Mouse (Mus musculus) kidney, postnatal 25 days (tissue): ENCODE measurements at regions not wholly inside any gene's neighbourhood (a gene's known extent, or its start where the extent isn't known, plus 50 kb on each side); places are given as distances from the start of the nearest gene placed in this dataset.

Source experiments
- DNase-seq, 2 experiments: peaks; one replicate each; pipeline ENCODE4 v3.0.0; 2021; ENCODE audit warnings: mixed read lengths in 2 of 2

DNA sequence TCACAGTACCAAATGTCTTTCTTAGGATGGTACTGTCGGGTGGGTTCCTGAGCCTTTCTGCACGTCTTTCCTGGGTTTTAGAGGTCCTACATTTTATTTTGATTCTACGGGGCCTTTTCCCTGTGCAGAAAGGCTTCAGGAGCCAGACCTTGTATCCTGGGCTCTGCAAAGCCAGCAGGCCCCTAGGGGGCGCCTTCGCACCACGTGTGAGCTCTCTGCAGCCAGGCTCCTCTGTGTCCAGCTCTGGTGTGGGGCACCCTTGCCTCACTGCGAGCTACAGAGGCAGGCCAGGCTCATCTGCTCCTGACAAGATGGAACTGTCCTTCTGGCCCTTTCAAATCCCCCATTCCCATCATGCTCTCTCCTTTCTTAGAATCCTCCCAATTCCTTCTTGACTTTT lies 53.3 kb upstream of the Usp3 start:
- DNase-seq: peak; percentile 93 to 96

DNA sequence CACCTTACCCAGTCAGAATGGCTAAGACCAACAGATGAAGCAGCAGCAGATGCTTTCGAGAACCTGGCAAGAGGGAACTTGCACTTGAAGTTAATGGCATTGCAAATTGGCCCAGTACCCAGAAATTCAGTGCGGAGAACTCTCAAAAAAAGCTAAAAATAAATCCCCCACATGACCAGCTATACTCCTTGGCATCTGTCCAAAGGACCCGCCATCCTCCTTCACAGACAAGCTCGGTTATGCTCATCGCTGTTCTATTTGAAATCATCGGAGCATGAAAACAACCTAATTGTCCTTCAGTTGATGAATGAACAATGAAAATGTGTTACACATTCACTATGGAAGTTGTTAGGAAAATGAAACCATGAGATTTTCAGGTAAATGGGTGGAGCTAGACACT lies 58.4 kb upstream of the Usp3 start:
- peak in 1 of 2 experiments; percentile 17 for DNase-seq

DNA sequence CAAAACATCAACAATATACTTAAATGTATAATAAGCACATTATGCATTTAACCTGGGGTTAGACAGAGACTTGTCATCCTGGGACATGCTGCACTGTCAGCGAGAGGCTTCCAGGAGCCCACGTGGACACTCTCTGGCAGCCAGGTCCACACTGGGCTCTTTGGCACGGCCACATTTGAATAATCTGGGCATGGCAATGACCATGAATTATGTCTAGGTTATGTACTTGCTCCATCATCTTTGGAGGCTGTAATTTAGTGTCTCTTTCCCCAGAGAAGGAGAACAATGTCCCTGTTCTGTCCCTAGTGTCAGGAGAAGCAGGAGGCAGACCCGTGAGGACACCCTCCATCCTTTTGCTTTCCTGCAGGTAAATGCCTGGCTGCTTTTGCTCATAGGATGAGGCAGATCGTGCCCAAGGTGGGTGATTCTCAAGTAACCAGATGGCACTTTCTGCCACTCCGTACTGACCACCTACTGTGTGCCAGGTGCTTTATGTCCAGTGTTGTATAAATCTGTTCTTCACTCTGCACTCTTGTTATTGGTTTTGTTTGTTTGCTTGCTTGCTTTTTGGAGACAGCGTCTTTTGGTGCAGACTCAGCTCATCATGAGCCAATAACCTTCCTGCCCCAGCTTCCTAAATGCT lies 56.2 kb upstream of the Car12 start:
- no peak for DNase-seq

DNA sequence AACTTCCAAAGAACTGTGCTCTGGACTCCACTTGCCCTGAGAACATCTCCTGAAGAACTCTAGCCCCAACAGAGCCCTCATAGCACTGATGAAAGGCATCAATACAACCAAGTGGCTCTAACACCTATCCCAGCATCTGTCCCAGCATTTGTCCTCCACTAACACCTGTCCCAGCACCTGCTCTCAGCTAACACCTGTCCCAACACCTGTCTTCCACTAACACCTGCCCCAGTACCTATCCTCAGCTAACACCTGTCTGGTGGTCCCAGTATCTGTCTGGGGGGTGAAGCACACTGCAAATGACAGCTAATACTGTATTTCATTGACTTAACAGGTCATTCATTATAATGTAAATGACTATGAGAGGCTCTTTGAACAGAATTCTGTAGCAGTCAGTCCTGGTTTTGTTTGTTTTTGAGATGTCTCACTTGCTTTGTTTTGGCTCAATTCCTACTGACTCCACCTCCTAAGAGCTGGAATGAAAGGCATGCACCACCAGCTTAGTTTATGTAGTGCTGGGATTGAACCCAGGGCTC lies 54.7 kb upstream of the Car12 start:
- DNase-seq: no peak

DNA sequence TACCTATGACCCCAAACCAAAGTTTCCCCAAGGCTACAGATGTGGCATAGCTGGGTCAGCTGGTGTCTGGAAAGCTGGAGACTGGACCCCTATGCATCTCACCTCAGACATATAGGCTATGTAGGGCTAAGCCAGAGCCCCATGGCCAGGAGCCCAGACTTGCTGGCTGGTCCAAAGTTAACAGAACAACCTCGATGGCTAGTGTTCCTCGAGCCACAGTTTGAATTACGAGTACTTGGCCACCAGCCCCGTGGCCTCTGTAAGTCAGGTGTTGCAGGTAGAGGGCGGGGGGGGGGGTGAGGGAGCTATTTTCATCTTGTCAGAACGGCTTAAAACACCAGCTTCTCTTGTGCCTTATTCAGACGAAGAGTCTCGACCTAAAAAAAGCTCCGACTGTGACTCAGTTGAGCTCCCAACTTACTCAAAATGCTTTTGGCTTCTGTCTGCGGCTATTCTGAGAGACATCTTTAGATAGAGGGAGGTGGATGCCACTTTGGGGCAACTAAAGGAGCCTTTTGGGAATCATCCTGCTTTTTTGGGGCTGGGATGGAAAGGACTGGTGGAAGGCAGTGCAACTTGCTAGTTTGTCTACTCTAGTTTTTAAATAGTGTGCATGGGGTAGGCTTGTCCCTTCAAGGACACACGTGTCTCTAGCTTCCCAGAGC lies 53.6 kb upstream of the Car12 start:
- peak; percentile 25 to 53 for DNase-seq

DNA sequence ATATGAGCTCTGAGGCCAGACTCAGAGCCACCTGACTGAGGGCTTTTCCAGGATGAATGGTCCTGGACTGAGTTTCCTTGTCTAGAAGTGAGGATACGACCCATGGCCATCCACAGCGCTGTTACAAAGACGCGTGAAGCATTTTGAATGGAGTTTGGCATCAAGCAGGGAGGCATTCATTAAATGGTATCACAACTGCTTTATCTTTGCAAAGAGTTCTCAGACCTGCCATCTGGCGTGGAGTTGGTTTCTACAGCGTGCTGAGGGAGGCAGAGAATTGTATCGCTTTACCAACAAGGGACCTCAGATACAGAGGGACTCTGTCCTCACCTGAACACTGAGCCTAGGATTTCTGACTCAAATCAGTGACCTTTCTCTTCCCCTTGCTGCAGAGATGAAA lies 51.9 kb upstream of the Car12 start:
- no peak for DNase-seq

DNA sequence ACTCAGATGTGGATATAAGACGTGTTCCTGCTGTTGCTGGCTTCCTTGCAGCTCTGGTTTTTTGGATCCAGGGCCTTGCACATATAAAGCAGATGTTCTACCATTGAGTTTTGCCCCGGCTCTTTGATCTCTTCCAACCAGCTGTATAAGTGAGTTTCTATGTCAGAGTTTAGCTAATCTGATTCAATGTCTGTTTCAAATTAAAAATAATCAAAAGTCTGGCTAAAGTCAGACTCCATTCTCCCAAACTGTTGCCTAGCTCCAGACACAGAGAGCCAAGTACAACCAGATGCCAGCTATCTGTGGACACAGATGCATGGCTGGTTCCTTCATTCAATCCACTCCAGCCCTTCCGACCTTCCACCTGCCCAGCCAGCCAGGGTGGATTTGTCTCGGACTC lies 51.0 kb upstream of the Car12 start:
- no peak for DNase-seq
